Mouse (Mus musculus): ENCODE measurements around the gene Trank1. TPM values are rescaled to one million over a fixed set of nuclear protein-coding genes. Genes with fewer than 3 reads are reported as not detected.

Gene Trank1
- polyA plus RNA-seq, 1 experiment from 2014 or later = 0.32 TPM

DNA sequence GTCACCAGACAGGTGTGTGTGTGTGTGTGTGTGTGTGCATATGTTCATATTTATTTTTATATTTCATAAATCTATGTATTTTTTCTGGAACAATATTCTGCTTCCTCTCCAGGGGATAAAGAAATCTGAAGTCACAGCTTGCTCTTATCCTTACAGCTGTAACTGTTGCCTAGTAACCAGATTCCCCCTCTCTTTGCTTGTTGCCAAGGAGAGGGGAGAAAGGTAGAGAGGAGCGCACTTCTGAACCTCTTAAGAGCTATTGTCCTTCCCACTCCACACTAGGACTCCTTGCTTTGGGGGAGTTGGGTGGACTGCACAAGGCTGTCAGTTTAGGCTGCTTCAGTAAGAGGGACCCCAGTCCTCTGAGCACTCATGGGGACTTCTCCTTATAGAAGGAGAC is 40.1 kb downstream of the Trank1 start:
- Histone ChIP-seq H3K27me3 (no peaks in the 10 kb centered on the region), H3K4me3 (no peak overlapping the region), H3K36me3 (no peaks in the 10 kb centered on the region), H3K27ac (no peak overlapping the region), H3K4me2 (replicated peaks) (no peak overlapping the region), H3K9me3 (no peaks in the 10 kb centered on the region), H3K4me1 (no peaks in the 10 kb centered on the region), H3K9ac (no peak overlapping the region)
- no peak for ATAC-seq (ENCODE audit: low FRiP score, low read depth)
- 54% methylated on average over 1 of the region's 1 CpGs for WGBS

DNA sequence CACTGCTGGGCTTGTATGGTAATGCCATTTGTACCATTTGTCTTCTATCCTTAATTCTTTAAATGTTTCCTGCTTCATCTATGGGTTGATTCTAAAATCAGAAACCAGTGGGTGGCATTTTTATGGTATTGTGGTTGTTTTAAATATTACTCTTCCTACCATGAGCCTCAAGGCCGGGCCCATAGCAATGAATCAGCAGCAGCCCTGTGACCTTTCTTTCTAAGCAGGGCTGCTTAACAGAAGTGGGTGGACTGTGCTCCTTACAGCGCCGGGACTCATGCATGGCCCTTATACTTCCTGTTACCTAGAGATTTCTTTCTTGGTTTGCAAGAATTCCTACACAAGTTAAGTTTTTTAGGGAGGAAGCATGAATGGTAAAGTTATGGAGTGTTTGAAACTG is 41.1 kb downstream of the Trank1 start:
- Histone ChIP-seq H3K36me3 (no peaks in the 10 kb centered on the region), H3K4me2 (replicated peaks) (no peak overlapping the region), H3K9me3 (no peaks in the 10 kb centered on the region), H3K4me3 (no peak overlapping the region), H3K27me3 (no peaks in the 10 kb centered on the region), H3K9ac (no peak overlapping the region), H3K27ac (no peak overlapping the region), H3K4me1 (no peaks in the 10 kb centered on the region)
- ATAC-seq (ENCODE audit: low FRiP score, low read depth) = no peak
- 73% methylated on average over 3 of the region's 3 CpGs for WGBS

DNA sequence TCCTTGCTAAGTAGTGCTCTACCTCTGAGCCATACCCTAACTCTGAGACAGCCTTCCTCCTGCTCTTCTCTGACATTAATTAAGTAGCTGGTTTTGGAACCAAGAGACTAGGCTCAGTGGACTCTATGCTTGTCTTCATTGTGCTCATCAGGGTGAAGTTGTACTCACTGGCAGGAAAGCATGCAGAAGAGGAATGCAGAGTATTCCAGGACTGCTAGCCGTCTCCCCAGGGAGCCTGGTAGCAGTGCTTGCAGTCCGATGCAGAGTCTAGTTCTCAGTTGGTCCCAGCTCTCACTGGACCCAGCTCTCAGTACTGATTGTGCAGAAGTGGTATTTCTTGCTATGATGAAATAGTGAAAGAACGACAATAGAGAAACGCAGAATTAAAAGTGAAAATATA is 43.5 kb downstream of the Trank1 start:
- 54% methylated on average over 4 of the region's 4 CpGs for WGBS
- H3K4me1 ChIP-seq = no peaks in the 10 kb centered on the region
- no peak overlapping the region for H3K4me3 ChIP-seq
- H3K4me2 ChIP-seq (replicated peaks) = no peak overlapping the region
- ATAC-seq (ENCODE audit: low FRiP score, low read depth) = no peak
- no peaks in the 10 kb centered on the region for H3K9me3 ChIP-seq
- H3K36me3 ChIP-seq = no peaks in the 10 kb centered on the region
- H3K9ac ChIP-seq = no peak overlapping the region
- no peaks in the 10 kb centered on the region for H3K27me3 ChIP-seq
- no peak overlapping the region for H3K27ac ChIP-seq

DNA sequence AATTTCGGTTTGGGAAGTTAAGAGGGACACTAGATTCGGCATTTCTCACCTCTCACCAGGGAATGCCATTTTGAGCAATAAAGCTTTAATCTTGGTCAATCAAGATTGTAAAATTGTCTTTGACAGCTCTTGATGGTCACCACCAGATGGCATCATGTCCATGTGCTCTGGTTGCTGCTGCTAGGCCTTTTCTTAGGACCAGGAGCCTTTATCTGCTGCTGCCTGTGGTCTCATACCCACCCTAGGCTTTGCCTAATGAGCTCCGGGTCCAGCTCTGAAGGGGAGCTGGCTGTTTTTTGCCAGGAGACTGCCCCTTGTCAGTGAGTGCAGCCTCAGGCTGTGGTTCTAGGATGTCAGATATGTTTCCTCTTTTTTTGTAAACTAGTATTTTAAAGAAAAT is 44.8 kb downstream of the Trank1 start:
- WGBS = 16% methylated on average over 3 of the region's 3 CpGs
- no peak overlapping the region for H3K4me2 ChIP-seq (replicated peaks)
- no peaks in the 10 kb centered on the region for H3K9me3 ChIP-seq
- H3K27me3 ChIP-seq = no peaks in the 10 kb centered on the region
- no peaks in the 10 kb centered on the region for H3K36me3 ChIP-seq
- H3K9ac ChIP-seq = no peak overlapping the region
- H3K4me1 ChIP-seq = no peaks in the 10 kb centered on the region
- no peak overlapping the region for H3K27ac ChIP-seq
- no peak for ATAC-seq (ENCODE audit: low FRiP score, low read depth)
- H3K4me3 ChIP-seq = no peak overlapping the region

DNA sequence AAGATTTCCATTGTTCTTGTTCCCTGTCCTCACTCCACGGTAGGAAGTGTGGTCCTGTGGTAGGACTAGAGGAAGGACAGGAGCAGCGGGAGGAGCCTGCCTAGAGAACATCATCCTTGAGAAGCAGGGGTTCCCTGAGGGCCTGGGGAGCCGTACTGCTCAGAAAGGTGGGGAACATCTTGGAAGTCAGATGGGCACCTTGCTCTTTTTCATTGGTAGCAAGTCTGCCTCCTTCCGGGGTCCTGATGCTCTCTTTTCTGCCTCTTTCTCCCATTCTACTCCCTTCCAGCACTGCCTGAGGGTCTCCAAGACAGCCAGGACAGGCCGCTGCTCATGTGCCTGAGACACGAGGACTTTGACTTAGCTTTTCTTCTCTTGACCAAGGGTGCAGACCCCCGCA is 52.1 kb downstream of the Trank1 start:
- Histone ChIP-seq H3K27ac (no peak overlapping the region), H3K9ac (no peak overlapping the region), H3K36me3 (no peaks in the 10 kb centered on the region), H3K4me1 (no peaks in the 10 kb centered on the region), H3K27me3 (no peaks in the 10 kb centered on the region), H3K4me3 (no peak overlapping the region), H3K4me2 (replicated peaks) (no peak overlapping the region), H3K9me3 (no peaks in the 10 kb centered on the region)
- no peak for ATAC-seq (ENCODE audit: low FRiP score, low read depth)
- 76% methylated on average over 7 of the region's 7 CpGs for WGBS

DNA sequence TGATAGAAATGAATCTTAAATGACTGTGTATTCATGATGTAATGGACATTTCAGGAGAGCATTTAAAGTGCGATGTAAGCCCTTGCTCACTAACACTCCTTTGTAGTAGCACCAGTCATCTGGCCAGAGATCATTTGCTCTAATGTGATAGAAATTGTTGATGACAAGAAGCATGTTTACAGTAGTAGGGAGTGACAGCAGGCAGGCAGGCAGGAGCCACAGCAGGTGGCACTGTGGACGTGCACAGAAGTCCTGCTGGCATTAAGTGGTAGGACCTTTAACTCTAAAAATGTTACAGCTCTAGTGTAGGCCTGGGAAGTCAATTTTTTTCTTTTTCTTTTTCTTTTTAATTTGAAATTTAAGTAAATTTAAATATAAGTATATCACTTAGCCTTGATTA is 56.2 kb downstream of the Trank1 start:
- ATAC-seq (ENCODE audit: low FRiP score, low read depth) = no peak
- no peak overlapping the region for H3K9ac ChIP-seq
- no peak overlapping the region for H3K4me3 ChIP-seq
- no peaks in the 10 kb centered on the region for H3K36me3 ChIP-seq
- H3K4me2 ChIP-seq (replicated peaks) = no peak overlapping the region
- WGBS = 55% methylated on average over 2 of the region's 2 CpGs
- H3K27me3 ChIP-seq = no peaks in the 10 kb centered on the region
- H3K9me3 ChIP-seq = no peaks in the 10 kb centered on the region
- H3K27ac ChIP-seq = no peak overlapping the region
- no peaks in the 10 kb centered on the region for H3K4me1 ChIP-seq

DNA sequence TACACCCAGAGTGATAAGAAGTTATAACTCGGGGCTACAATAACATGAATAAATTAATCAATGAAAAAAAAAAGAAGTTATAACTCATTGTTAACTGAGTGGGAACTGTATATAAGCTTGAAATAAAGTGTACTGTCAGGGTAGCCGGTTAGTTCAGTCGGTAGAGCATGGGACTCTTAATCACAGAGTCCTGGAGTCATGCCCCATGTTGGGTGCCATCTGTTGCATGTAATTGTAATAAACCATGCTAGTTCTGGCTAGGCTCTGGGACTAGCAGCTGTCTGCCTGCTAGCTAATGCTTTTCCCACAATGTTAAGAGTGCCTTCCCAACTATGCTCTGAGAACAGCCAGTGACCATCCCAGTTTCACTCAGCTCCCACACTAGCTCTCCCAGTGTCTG is 60.5 kb downstream of the Trank1 start:
- no peak overlapping the region for H3K27ac ChIP-seq
- no peak overlapping the region for H3K4me3 ChIP-seq
- no peak overlapping the region for H3K4me2 ChIP-seq (replicated peaks)
- 85% methylated on average over 3 of the region's 3 CpGs for WGBS
- H3K36me3 ChIP-seq = no peaks in the 10 kb centered on the region
- no peaks in the 10 kb centered on the region for H3K27me3 ChIP-seq
- ATAC-seq (ENCODE audit: low FRiP score, low read depth) = no peak
- no peak overlapping the region for H3K9ac ChIP-seq
- no peaks in the 10 kb centered on the region for H3K4me1 ChIP-seq
- H3K9me3 ChIP-seq = no peaks in the 10 kb centered on the region

DNA sequence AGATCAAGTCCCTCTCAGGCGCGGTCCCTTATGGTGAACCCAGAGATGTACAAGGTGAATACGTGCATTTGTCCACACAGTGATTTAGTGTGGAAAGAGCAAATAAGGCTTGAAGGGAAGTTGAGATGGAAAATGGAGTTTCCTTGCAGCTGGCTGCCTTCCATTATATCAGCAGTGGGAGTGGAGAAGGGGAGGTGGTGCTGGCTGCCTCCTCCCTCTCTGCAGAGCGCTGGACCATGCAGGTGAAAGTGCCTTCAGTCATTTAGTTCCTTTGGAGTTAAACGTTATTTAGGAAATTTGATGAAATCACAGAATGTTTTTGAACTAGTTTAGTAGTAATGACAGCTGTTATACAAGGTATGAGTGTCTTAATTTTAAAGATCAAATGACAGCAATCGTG is 66.3 kb downstream of the Trank1 start:
- Histone ChIP-seq H3K9me3 (no peaks in the 10 kb centered on the region), H3K4me1 (no peaks in the 10 kb centered on the region), H3K36me3 (no peaks in the 10 kb centered on the region), H3K9ac (no peak overlapping the region), H3K27me3 (no peaks in the 10 kb centered on the region), H3K27ac (no peak overlapping the region), H3K4me2 (replicated peaks) (no peak overlapping the region), H3K4me3 (no peak overlapping the region)
- WGBS = 84% methylated on average over 6 of the region's 6 CpGs
- no peak for ATAC-seq (ENCODE audit: low FRiP score, low read depth)

DNA sequence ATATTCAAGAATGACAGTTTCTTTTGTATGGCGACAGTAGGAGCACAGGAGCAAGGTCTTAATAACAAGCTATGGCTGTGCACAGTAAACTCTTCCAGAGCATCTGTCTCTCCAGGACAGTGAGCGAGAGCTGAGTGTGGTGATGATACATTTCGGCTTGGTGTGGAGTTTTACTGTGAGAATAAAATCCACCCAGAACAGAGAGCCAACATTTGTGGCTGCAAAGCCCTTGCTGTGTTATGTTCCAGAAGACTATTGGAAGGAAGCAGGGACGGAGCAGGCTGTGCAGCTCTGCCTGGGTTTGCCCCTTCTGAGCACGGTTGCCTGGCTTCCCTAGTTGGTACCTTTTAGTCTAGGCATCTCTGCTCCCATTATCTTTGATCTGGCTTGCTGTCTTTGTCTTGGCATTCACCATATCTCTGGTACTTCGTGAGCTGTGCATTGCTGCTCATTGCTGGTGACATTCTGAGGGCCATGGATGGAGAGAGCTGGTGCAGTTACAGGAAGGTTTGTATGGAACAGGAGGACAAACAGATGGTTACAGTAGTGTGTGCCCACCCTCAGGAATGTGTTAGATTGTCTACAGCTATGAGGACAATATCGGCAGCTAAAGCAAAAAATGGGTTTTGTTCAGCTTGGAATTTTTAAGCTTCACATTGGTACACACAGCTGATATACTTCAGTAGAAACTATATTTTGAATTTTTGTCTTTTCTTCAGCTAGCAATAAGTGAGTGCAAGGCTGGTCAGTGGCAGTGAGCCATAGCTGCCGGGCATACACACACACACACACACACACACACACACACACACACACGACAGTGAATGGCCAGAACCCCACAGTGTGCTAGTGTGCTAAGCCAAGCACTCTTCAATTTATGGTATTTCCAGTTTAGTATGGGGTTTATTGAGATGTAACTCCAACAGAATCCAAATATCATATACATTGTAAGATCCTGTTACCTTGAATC is 69.8 kb downstream of the Trank1 start:
- H3K4me2 ChIP-seq (replicated peaks) = no peak overlapping the region
- no peaks in the 10 kb centered on the region for H3K27me3 ChIP-seq
- 82% methylated on average over 9 of the region's 9 CpGs for WGBS
- no peak overlapping the region for H3K4me3 ChIP-seq
- no peaks in the 10 kb centered on the region for H3K36me3 ChIP-seq
- no peaks in the 10 kb centered on the region for H3K9me3 ChIP-seq
- H3K27ac ChIP-seq = no peak overlapping the region
- no peak overlapping the region for H3K9ac ChIP-seq
- peaks cover 15% of the 10 kb centered on the region for H3K4me1 ChIP-seq
- no peak for ATAC-seq (ENCODE audit: low FRiP score, low read depth)

DNA sequence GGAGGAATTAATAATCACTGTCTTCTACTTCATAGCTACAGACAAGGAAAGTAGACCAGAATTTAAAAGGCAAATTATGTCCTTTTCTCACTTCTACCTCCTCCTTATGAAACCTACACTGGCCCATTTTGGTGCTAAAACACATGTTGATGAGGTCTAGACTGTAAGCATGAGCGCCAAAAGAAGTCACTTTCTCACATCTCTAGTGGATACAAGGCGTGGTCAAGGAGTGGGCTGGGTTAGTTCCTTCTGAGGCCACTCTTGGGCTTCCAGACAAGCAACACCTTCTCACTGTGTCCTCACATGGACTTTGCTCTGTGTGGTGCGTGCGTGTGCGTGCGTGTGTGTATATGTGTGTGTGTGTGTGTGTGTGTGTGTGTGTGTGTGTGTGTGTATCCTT is 70.9 kb downstream of the Trank1 start:
- Histone ChIP-seq H3K27me3 (no peaks in the 10 kb centered on the region), H3K4me1 (peaks cover 15% of the 10 kb centered on the region), H3K4me3 (no peak overlapping the region), H3K9ac (no peak overlapping the region), H3K9me3 (no peaks in the 10 kb centered on the region), H3K4me2 (replicated peaks) (no peak overlapping the region), H3K27ac (no peak overlapping the region), H3K36me3 (no peaks in the 10 kb centered on the region)
- ATAC-seq (ENCODE audit: low FRiP score, low read depth) = no peak
- WGBS = 92% methylated on average over 6 of the region's 6 CpGs

DNA sequence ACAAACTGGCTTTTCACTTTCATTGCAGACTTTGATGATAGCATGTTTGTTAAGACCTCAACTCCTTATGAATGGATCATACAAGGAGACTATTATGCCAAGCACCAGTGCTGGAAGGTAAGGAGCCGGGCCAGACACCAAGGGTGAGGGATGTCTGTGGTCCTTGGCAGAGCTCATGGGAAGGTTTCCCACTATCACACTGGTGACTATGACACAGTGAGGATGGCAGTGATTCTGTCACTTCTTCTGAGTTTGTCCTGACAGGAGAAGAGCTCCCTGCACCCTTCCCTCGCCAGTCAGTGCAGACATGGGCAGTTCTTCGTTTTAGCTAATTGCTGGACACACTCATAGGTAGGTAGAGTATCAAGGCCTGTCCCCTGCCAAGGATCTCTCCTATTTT is 71.5 kb downstream of the Trank1 start:
- H3K4me3 ChIP-seq = no peak overlapping the region
- no peak for ATAC-seq (ENCODE audit: low FRiP score, low read depth)
- no peaks in the 10 kb centered on the region for H3K36me3 ChIP-seq
- no peak overlapping the region for H3K9ac ChIP-seq
- H3K9me3 ChIP-seq = no peaks in the 10 kb centered on the region
- H3K27ac ChIP-seq = no peak overlapping the region
- H3K4me1 ChIP-seq = peaks cover 15% of the 10 kb centered on the region
- 79% methylated on average over 3 of the region's 3 CpGs for WGBS
- H3K4me2 ChIP-seq (replicated peaks) = no peak overlapping the region
- H3K27me3 ChIP-seq = no peaks in the 10 kb centered on the region

DNA sequence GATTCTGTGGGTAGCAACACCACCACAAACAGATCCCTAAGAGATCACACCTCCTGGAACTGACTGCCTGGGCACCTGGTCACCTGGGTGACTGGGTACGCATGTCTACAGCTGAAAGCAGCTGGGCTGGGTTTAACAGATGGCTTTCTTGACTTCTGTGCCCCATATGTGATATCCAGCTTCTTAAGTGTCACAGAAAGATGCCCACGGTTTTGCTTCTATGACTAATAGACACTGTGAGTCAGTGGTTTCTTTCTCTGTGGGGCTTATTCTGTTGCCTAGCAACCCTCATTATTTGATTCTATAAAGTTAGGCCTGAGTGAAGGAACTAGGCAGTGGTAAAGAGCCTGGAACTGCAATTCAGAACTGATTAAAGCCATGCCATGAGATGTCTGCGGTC is 72.2 kb downstream of the Trank1 start:
- Histone ChIP-seq H3K9ac (no peak overlapping the region), H3K36me3 (no peaks in the 10 kb centered on the region), H3K9me3 (no peaks in the 10 kb centered on the region), H3K4me3 (no peak overlapping the region), H3K4me1 (peaks cover 15% of the 10 kb centered on the region), H3K27ac (no peak overlapping the region), H3K27me3 (no peaks in the 10 kb centered on the region), H3K4me2 (replicated peaks) (no peak overlapping the region)
- WGBS = 49% methylated on average over 3 of the region's 3 CpGs
- ATAC-seq (ENCODE audit: low FRiP score, low read depth) = peak; percentile 67; the same call in 1 of the 2 replicates
